ENCODE assay signal across 22 mouse cellular contexts in the genomic region with DNA sequence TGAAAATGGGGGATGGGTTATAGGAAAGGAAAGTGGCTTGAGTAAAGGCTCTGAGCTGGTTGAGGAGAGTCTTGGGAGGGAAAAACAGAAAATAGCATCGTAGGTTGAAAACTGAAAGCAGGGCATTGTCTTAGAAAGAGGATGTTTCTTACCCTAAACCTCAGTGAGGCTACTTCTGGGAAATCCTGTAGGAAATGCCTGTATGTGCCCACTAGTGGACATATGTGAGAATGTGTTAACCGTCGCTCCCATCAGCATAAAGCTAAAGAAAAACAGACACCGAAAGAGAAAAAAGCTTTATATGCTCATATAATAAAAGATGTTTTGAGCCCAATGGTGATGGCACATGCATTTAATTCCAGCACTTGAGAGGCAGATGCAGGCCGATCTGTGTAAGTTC. TPM values are rescaled to one million over a fixed set of nuclear protein-coding genes. Genes with fewer than 3 reads are reported as not detected.
DNase-seq lines count a peak whose midpoint lies in the region; ATAC-seq and TF ChIP-seq lines count a peak whose summit lies in the region.
"Had no signal": no experiment of that assay in that cellular context is flagged by ENCODE, and none has a peak within 500 bp of the region (broad histone marks: within the 10 kb centered on the region; RNA-seq: fewer than 3 reads in every experiment).

No protein-coding gene starts in this region.

- no peak for ATAC-seq in hindbrain, postnatal 0 days
- ATAC-seq in hindbrain, embryonic 16.5 days = no peak
- no peak for ATAC-seq in lung, postnatal 0 days
- peak; percentile 43 for ATAC-seq in granulocyte monocyte progenitor cell, adult 5-6 weeks (replicated peaks; ENCODE audit: poor library complexity, severe bottlenecking)
- ATAC-seq: forebrain, embryonic 16.5 days; midbrain, embryonic 15.5 days; Patski had no signal

- H3K4me1 ChIP-seq in hindbrain, postnatal 0 days (ENCODE audit: insufficient read depth, low read length) = no peaks in the 10 kb centered on the region
- H3K4me1 ChIP-seq in hindbrain, embryonic 16.5 days (ENCODE audit: control insufficient read depth, insufficient read depth, low read depth, low read length) = no peaks in the 10 kb centered on the region
- H3K4me1 ChIP-seq in lung, postnatal 0 days (ENCODE audit: insufficient read depth, low read depth, low read length) = 0 out of 2 replicates have a peak, but pooled peaks cover 4% of the 10 kb centered on the region
- H3K4me1 ChIP-seq: embryonic facial prominence, embryonic 15.5 days; hindbrain, embryonic 15.5 days; limb, embryonic 12.5 days; midbrain, embryonic 15.5 days had no signal

- no peak for TF ChIP-seq EP300 in lung, postnatal 0 days (IDR thresholded peaks at IDR 0.05)

- no peak overlapping the region for H3K27ac ChIP-seq in hindbrain, postnatal 0 days
- no peak overlapping the region for H3K27ac ChIP-seq in hindbrain, embryonic 16.5 days (ENCODE audit: low read depth, low read length)
- no peak overlapping the region for H3K27ac ChIP-seq in lung, postnatal 0 days (ENCODE audit: low read length)
- H3K27ac ChIP-seq: embryonic facial prominence, embryonic 15.5 days; hindbrain, embryonic 15.5 days; limb, embryonic 12.5 days; liver, embryonic 13.5 days; midbrain, embryonic 15.5 days had no signal

- H3K4me2 ChIP-seq in hindbrain, postnatal 0 days (ENCODE audit: low read depth, low read length) = no peak overlapping the region
- H3K4me2 ChIP-seq in hindbrain, embryonic 16.5 days (ENCODE audit: low read length) = no peak overlapping the region
- no peak overlapping the region for H3K4me2 ChIP-seq in lung, postnatal 0 days (replicated peaks; ENCODE audit: low read depth, low read length)
- H3K4me2 ChIP-seq: embryonic facial prominence, embryonic 15.5 days; hindbrain, embryonic 15.5 days; limb, embryonic 12.5 days; liver, embryonic 13.5 days; midbrain, embryonic 15.5 days had no signal

- no peaks in the 10 kb centered on the region for H3K27me3 ChIP-seq in hindbrain, postnatal 0 days (ENCODE audit: insufficient read depth, low read length)
- no peaks in the 10 kb centered on the region for H3K27me3 ChIP-seq in hindbrain, embryonic 16.5 days (replicated peaks; ENCODE audit: control insufficient read depth, insufficient read depth, low read length)
- H3K27me3 ChIP-seq in lung, postnatal 0 days (replicated peaks; ENCODE audit: insufficient read depth, low read length) = no peaks in the 10 kb centered on the region
- H3K27me3 ChIP-seq: embryonic facial prominence, embryonic 15.5 days; hindbrain, embryonic 15.5 days; limb, embryonic 12.5 days; liver, embryonic 13.5 days; midbrain, embryonic 15.5 days; Patski had no signal

- H3K36me3 ChIP-seq in hindbrain, postnatal 0 days (ENCODE audit: insufficient read depth, low read length) = no peaks in the 10 kb centered on the region
- H3K36me3 ChIP-seq in hindbrain, embryonic 16.5 days (ENCODE audit: control insufficient read depth, insufficient read depth, low read length) = no peaks in the 10 kb centered on the region
- H3K36me3 ChIP-seq in lung, postnatal 0 days (ENCODE audit: insufficient read depth, low read length) = no peaks in the 10 kb centered on the region
- H3K36me3 ChIP-seq: embryonic facial prominence, embryonic 15.5 days; hindbrain, embryonic 15.5 days; limb, embryonic 12.5 days; liver, embryonic 13.5 days; midbrain, embryonic 15.5 days had no signal

- no peak for DNase-seq in hindbrain, postnatal 0 days (ENCODE audit: low spot score)
- no peak for DNase-seq in lung, postnatal 0 days (ENCODE audit: low spot score)
- DNase-seq in lung, postnatal 4 days = no peak
- no peak for DNase-seq in gastrocnemius, postnatal 25 days
- no peak for DNase-seq in adrenal gland, postnatal 4 days (ENCODE audit: low spot score in 2 of 2)
- DNase-seq: adrenal gland, postnatal 25 days; cerebellum, adult 11-12 months; cerebellum, postnatal 14 days; heart, postnatal 4 days; kidney, adult 18-20 months; kidney, postnatal 14 days; liver, embryonic 13.5 days; lung, postnatal 10 days; thymus, postnatal 14 days had no signal

- H3K4me3 ChIP-seq in hindbrain, postnatal 0 days (ENCODE audit: low read length) = no peak overlapping the region
- no peak overlapping the region for H3K4me3 ChIP-seq in hindbrain, embryonic 16.5 days (ENCODE audit: low read length)
- H3K4me3 ChIP-seq in lung, postnatal 0 days (ENCODE audit: low read depth, low read length) = no peak overlapping the region
- H3K4me3 ChIP-seq: embryonic facial prominence, embryonic 15.5 days; hindbrain, embryonic 15.5 days; limb, embryonic 12.5 days; liver, embryonic 13.5 days; midbrain, embryonic 15.5 days had no signal

- peak; percentile 29 for TF ChIP-seq CTCF in hindbrain, postnatal 0 days (IDR thresholded peaks at IDR 0.05; ENCODE audit: low read depth)
- TF ChIP-seq CTCF in lung, postnatal 0 days (IDR thresholded peaks at IDR 0.05) = peak; percentile 55

- no peak overlapping the region for H3K9ac ChIP-seq in hindbrain, postnatal 0 days (replicated peaks; ENCODE audit: low read length)
- no peak overlapping the region for H3K9ac ChIP-seq in hindbrain, embryonic 16.5 days (ENCODE audit: low read depth, low read length)
- no peak overlapping the region for H3K9ac ChIP-seq in lung, postnatal 0 days (replicated peaks; ENCODE audit: low read depth)
- H3K9ac ChIP-seq: embryonic facial prominence, embryonic 15.5 days; hindbrain, embryonic 15.5 days; limb, embryonic 12.5 days; liver, embryonic 13.5 days; midbrain, embryonic 15.5 days had no signal

- 88% methylated on average over 5 of the region's 5 CpGs for WGBS in hindbrain, postnatal 0 days
- WGBS in hindbrain, embryonic 16.5 days = 88% methylated on average over 5 of the region's 5 CpGs
- WGBS in lung, postnatal 0 days = 77% methylated on average over 5 of the region's 5 CpGs

- no peaks in the 10 kb centered on the region for H3K9me3 ChIP-seq in hindbrain, postnatal 0 days (ENCODE audit: low read length)
- no peaks in the 10 kb centered on the region for H3K9me3 ChIP-seq in hindbrain, embryonic 16.5 days (ENCODE audit: control insufficient read depth, low read length)
- no peaks in the 10 kb centered on the region for H3K9me3 ChIP-seq in lung, postnatal 0 days (ENCODE audit: low read length)
- H3K9me3 ChIP-seq: embryonic facial prominence, embryonic 15.5 days; hindbrain, embryonic 15.5 days; limb, embryonic 12.5 days; liver, embryonic 13.5 days; midbrain, embryonic 15.5 days had no signal

RNA-seq across cellular contexts. Expression of gene Gadd45a, which starts 22.8 kb away (rescaled TPM):
- total RNA-seq in hindbrain, postnatal 0 days (2014; rRNA removed) = 7.9 and 14.9 TPM in 2 replicates
- 16.2 and 16.9 TPM in 2 replicates for polyA plus RNA-seq in hindbrain, postnatal 0 days (2015; fragmentation: Nextera tagmentation; extraction: Ambion mirVana)
- 15.3 and 18.5 TPM in 2 replicates for polyA plus RNA-seq in hindbrain, embryonic 16.5 days (2015; fragmentation: Nextera tagmentation; extraction: Ambion mirVana)
- polyA plus RNA-seq in lung, postnatal 0 days (2015; fragmentation: Nextera tagmentation; extraction: Ambion mirVana) = 34.7 and 35.7 TPM in 2 replicates
- total RNA-seq in granulocyte monocyte progenitor cell, adult 5-6 weeks (2014; fragmentation: Nextera tagmentation) = 6.2 and 12.7 TPM in 2 replicates
- 52.5 and 66.5 TPM in 2 replicates for total RNA-seq in granulocyte monocyte progenitor cell, adult 5-6 weeks (2017)
- 10 to 100 TPM; 32.5 to 36.8 TPM for total RNA-seq in gastrocnemius, postnatal 25 days (2021)
- 10 to 100 TPM; 18.1 to 21.9 TPM for total RNA-seq in adrenal gland, postnatal 4 days (2021)
